Mouse (Mus musculus): ENCODE results near the gene Arpp19.

DNA sequence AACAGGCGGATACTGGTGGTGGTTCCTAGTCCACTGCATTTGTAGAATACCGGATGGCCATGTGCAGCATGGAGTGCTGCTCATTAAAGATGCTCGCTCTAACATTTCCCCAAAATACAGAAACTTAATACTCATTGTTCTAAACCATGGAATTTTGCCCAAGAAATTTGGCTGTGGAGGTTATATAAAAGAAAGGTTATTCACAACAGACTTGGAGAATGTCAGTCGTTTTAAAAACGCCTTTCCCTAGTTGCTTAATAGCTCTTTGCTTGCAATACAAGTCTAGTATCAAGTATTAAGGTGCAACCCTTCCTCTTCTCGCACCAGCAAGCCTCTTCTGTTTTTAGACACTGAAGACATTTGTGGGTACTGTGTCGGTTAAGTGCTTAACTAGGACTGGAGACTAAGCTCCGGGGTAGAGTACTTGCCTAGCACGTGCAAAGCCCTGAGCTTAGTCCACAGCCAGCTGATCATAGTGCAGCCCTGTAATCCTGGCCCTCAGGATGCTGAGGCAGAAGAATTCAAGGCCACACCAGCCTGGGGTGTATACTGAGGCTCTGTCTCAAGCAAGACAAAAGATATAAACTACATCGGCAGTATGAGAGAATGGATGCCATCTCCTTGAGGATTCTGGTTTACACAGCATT lies 42.7 kb upstream of the Arpp19 start:
- no peak for TF ChIP-seq ZC3H11A (IDR thresholded peaks at IDR 0.05; ENCODE audit: borderline replicate concordance, low read depth, low read length)
- no peak for TF ChIP-seq MAFK (IDR thresholded peaks at IDR 0.05; ENCODE audit: insufficient read depth, low read depth, low read length)
- TF ChIP-seq HCFC1 (IDR thresholded peaks at IDR 0.05; ENCODE audit: borderline replicate concordance, insufficient read depth, low read length): no peak
- TF ChIP-seq CHD2 (IDR thresholded peaks at IDR 0.05; ENCODE audit: low read depth, low read length): no peak
- TF ChIP-seq ZNF384 (IDR thresholded peaks at IDR 0.05; ENCODE audit: low read depth, low read length): no peak
